Mouse (Mus musculus): ENCODE measurements around the gene Stk24.

The Stk24 gene

DNA sequence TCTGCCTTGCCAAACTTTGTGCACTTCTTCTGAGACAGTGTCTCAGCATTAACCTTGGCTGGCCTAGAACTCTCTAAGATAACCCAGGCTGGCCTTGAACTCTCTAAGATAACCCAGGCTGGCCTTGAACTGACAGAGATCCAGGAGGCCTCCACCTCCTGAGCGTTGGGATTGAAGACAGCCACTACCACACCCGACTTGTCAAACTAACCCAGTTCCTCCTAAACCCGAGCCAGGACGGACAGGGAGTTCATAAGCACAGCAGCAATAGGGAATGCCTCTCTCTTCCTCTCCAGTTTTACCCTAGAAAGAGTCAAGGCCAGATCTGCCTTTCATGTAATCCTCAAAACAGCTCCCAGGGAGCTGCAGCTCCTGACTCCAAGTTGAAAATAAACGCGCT, 3.2 kb downstream of the Stk24 start:
- Histone ChIP-seq H3K4me3 (replicated peaks; ENCODE audit: low read length) (no peak overlapping the region), H3K4me1 (replicated peaks; ENCODE audit: low read depth, low read length) (peaks cover 62% of the 10 kb centered on the region), H3K36me3 (ENCODE audit: insufficient read depth, low read length) (peaks cover 36% of the 10 kb centered on the region), H3K27me3 (ENCODE audit: insufficient read depth, low read length) (peaks cover 2% of the 10 kb centered on the region; the same call in 1 of the 2 replicates), H3K9me3 (ENCODE audit: low read length) (no peaks in the 10 kb centered on the region)
- TF ChIP-seq NANOG (IDR thresholded peaks at IDR 0.05; ENCODE audit: borderline replicate concordance, low read length) = no peak
- no peak for TF ChIP-seq CTCF (conservative IDR thresholded peaks at IDR 0.05; ENCODE audit: low read length)
- TF ChIP-seq POU5F1 (IDR thresholded peaks at IDR 0.05; ENCODE audit: borderline replicate concordance, low read length) = no peak

DNA sequence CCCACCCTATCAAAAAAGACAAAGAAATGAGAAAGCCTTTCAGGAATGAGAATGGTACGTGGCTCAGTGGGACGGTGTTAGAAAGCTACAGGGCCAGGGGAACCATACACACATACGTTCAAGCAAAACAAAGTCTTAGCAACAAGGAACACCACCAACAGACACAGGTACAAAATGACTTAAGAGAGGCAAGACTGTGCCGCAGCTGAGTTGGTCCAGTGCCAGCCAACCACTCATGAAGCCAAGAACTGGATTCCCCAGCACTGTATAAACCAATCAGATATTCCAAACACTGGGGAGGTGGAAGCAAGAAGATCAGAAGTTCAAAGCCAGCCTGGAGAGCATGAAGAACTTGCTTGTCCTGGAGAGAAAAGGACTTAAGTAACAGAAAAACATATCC, 5.9 kb downstream of the Stk24 start:
- Histone ChIP-seq H3K27me3 (ENCODE audit: insufficient read depth, low read length) (peaks cover 2% of the 10 kb centered on the region; the same call in 1 of the 2 replicates), H3K36me3 (ENCODE audit: insufficient read depth, low read length) (peaks cover 36% of the 10 kb centered on the region), H3K9me3 (ENCODE audit: low read length) (no peaks in the 10 kb centered on the region), H3K4me1 (replicated peaks; ENCODE audit: low read depth, low read length) (peaks cover 74% of the 10 kb centered on the region), H3K4me3 (replicated peaks; ENCODE audit: low read length) (no peak overlapping the region)
- TF ChIP-seq CTCF (conservative IDR thresholded peaks at IDR 0.05; ENCODE audit: low read length) (no peak), POU5F1 (IDR thresholded peaks at IDR 0.05; ENCODE audit: borderline replicate concordance, low read length) (no peak), NANOG (IDR thresholded peaks at IDR 0.05; ENCODE audit: borderline replicate concordance, low read length) (no peak)

- TF ChIP-seq POU5F1 (IDR thresholded peaks at IDR 0.05; ENCODE audit: borderline replicate concordance, low read length) = no peak
- no peak for TF ChIP-seq NANOG (IDR thresholded peaks at IDR 0.05; ENCODE audit: borderline replicate concordance, low read length)
- TF ChIP-seq CTCF (conservative IDR thresholded peaks at IDR 0.05; ENCODE audit: low read length) = no peak
- Histone ChIP-seq H3K27me3 (ENCODE audit: insufficient read depth, low read length) (peaks cover 2% of the 10 kb centered on the region; the same call in 1 of the 2 replicates), H3K4me3 (replicated peaks; ENCODE audit: low read length) (no peak overlapping the region), H3K9me3 (ENCODE audit: low read length) (no peaks in the 10 kb centered on the region), H3K4me1 (replicated peaks; ENCODE audit: low read depth, low read length) (peaks cover 83% of the 10 kb centered on the region), H3K36me3 (ENCODE audit: insufficient read depth, low read length) (peaks cover 36% of the 10 kb centered on the region)
Measured at GRCm38 (mm10) chr14:121373020-121373419, 6.8 kb downstream of the Stk24 start.

GRCm38 (mm10) chr14:121371911-121372820, 7.6 kb downstream of the Stk24 start:
- TF ChIP-seq CTCF (conservative IDR thresholded peaks at IDR 0.05; ENCODE audit: low read length) = no peak
- TF ChIP-seq POU5F1 (IDR thresholded peaks at IDR 0.05; ENCODE audit: borderline replicate concordance, low read length) = no peak
- no peak for TF ChIP-seq NANOG (IDR thresholded peaks at IDR 0.05; ENCODE audit: borderline replicate concordance, low read length)
- H3K9me3 ChIP-seq (ENCODE audit: low read length) = no peaks in the 10 kb centered on the region
- no peak overlapping the region for H3K4me3 ChIP-seq (replicated peaks; ENCODE audit: low read length)
- H3K36me3 ChIP-seq (ENCODE audit: insufficient read depth, low read length) = peaks cover 36% of the 10 kb centered on the region
- peaks cover 83% of the 10 kb centered on the region for H3K4me1 ChIP-seq (replicated peaks; ENCODE audit: low read depth, low read length)
- no peaks in the 10 kb centered on the region; the same call in 1 of the 2 replicates for H3K27me3 ChIP-seq (ENCODE audit: insufficient read depth, low read length)

GRCm38 (mm10) chr14:121369385-121369784, 10.4 kb downstream of the Stk24 start:
- peaks cover 18% of the 10 kb centered on the region for H3K36me3 ChIP-seq (ENCODE audit: insufficient read depth, low read length)
- H3K9me3 ChIP-seq (ENCODE audit: low read length) = no peaks in the 10 kb centered on the region
- peaks cover 91% of the 10 kb centered on the region for H3K4me1 ChIP-seq (replicated peaks; ENCODE audit: low read depth, low read length)
- TF ChIP-seq NANOG (IDR thresholded peaks at IDR 0.05; ENCODE audit: borderline replicate concordance, low read length) (no peak), CTCF (conservative IDR thresholded peaks at IDR 0.05; ENCODE audit: low read length) (no peak), POU5F1 (IDR thresholded peaks at IDR 0.05; ENCODE audit: borderline replicate concordance, low read length) (no peak)
- no peak overlapping the region for H3K4me3 ChIP-seq (replicated peaks; ENCODE audit: low read length)
- no peaks in the 10 kb centered on the region for H3K27me3 ChIP-seq (ENCODE audit: insufficient read depth, low read length)

- TF ChIP-seq NANOG (IDR thresholded peaks at IDR 0.05; ENCODE audit: borderline replicate concordance, low read length) = no peak
- no peak for TF ChIP-seq CTCF (conservative IDR thresholded peaks at IDR 0.05; ENCODE audit: low read length)
- TF ChIP-seq POU5F1 (IDR thresholded peaks at IDR 0.05; ENCODE audit: borderline replicate concordance, low read length) = no peak
- H3K36me3 ChIP-seq (ENCODE audit: insufficient read depth, low read length) = peaks cover 11% of the 10 kb centered on the region
- H3K27me3 ChIP-seq (ENCODE audit: insufficient read depth, low read length) = no peaks in the 10 kb centered on the region
- H3K4me3 ChIP-seq (replicated peaks; ENCODE audit: low read length) = 0 out of 2 replicates have a peak overlapping the region, but pooled peaks have one; percentile 23
- H3K4me1 ChIP-seq (replicated peaks; ENCODE audit: low read depth, low read length) = peaks cover 85% of the 10 kb centered on the region
- H3K9me3 ChIP-seq (ENCODE audit: low read length) = no peaks in the 10 kb centered on the region
Measured at GRCm38 (mm10) chr14:121368108-121368705, 11.6 kb downstream of the Stk24 start.

GRCm38 (mm10) chr14:121365991-121366728, 13.7 kb downstream of the Stk24 start:
- no peaks in the 10 kb centered on the region for H3K27me3 ChIP-seq (ENCODE audit: insufficient read depth, low read length)
- 0 out of 2 replicates have a peak overlapping the region, but pooled peaks have one; percentile 46 for H3K4me3 ChIP-seq (replicated peaks; ENCODE audit: low read length)
- no peak for TF ChIP-seq NANOG (IDR thresholded peaks at IDR 0.05; ENCODE audit: borderline replicate concordance, low read length)
- no peak for TF ChIP-seq POU5F1 (IDR thresholded peaks at IDR 0.05; ENCODE audit: borderline replicate concordance, low read length)
- peaks cover 85% of the 10 kb centered on the region for H3K4me1 ChIP-seq (replicated peaks; ENCODE audit: low read depth, low read length)
- H3K9me3 ChIP-seq (ENCODE audit: low read length) = no peaks in the 10 kb centered on the region
- H3K36me3 ChIP-seq (ENCODE audit: insufficient read depth, low read length) = peaks cover 4% of the 10 kb centered on the region; the same call in 1 of the 2 replicates

DNA sequence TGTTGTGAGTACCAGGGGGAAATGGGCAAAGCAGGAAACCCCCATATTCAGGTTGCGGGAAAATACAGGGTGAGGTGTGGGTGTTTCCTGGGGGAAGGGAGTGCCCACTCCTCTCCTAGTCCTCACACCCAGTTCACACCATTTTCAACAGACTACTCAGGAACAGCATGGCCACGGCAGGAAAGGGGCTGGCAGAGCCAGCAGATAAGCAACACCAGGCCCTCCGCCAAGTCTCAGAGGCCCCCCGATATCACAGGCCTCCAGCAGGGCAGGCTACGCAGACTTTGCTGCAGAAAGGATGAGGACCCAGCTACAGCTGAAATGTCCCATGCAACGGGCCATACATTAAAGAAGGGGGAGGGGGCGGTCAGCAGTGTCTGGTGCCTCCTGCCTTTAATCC, 14.4 kb downstream of the Stk24 start:
- no peaks in the 10 kb centered on the region for H3K9me3 ChIP-seq (ENCODE audit: low read length)
- peaks cover 11% of the 10 kb centered on the region; the same call in 1 of the 2 replicates for H3K36me3 ChIP-seq (ENCODE audit: insufficient read depth, low read length)
- no peaks in the 10 kb centered on the region for H3K27me3 ChIP-seq (ENCODE audit: insufficient read depth, low read length)
- TF ChIP-seq NANOG (IDR thresholded peaks at IDR 0.05; ENCODE audit: borderline replicate concordance, low read length) (no peak), POU5F1 (IDR thresholded peaks at IDR 0.05; ENCODE audit: borderline replicate concordance, low read length) (no peak), CTCF (conservative IDR thresholded peaks at IDR 0.05; ENCODE audit: low read length) (no peak)
- peak overlapping the region; percentile 46; the same call in 1 of the 2 replicates for H3K4me3 ChIP-seq (replicated peaks; ENCODE audit: low read length)
- H3K4me1 ChIP-seq (replicated peaks; ENCODE audit: low read depth, low read length) = peaks cover 87% of the 10 kb centered on the region
